Mouse (Mus musculus) myocyte (in vitro differentiated cells): Measurements from ENCODE around the gene 2210408I21Rik. TPM values are rescaled to one million over a fixed set of nuclear protein-coding genes. Genes with fewer than 3 reads are reported as not detected.

Experiments used
- H3K27me3 ChIP-seq: one replicate; pipeline ENCODE4 v1.6.1; 2011; ENCODE audit not compliant: control insufficient read depth, insufficient read depth, insufficient read length
- H3K36me3 ChIP-seq: one replicate; pipeline ENCODE4 v1.6.1; 2011; ENCODE audit not compliant: control insufficient read depth, insufficient read depth
- H3K4me2 ChIP-seq: one replicate; pipeline ENCODE4 v1.6.1; 2011; ENCODE audit warnings: low read depth, control low read depth
- H3K4me3 ChIP-seq: one replicate; pipeline ENCODE4 v1.5.1; 2011; ENCODE audit warnings: mild to moderate bottlenecking, control low read depth, moderate library complexity
- H3K79me2 ChIP-seq: one replicate; pipeline ENCODE4 v1.6.1; 2011; ENCODE audit not compliant: control insufficient read depth, insufficient read depth
- H3ac ChIP-seq: one replicate; pipeline ENCODE4 v1.6.1; 2011; ENCODE audit not compliant: control insufficient read depth, insufficient read length
- CEBPB ChIP-seq: IDR thresholded peaks from 2 replicates; pipeline ENCODE4 v1.6.1; 2011; ENCODE audit warnings: mild to moderate bottlenecking, moderate library complexity; ENCODE audit not compliant: poor library complexity, insufficient read depth, severe bottlenecking
- E2F4 ChIP-seq: IDR thresholded peaks from one replicate; pipeline ENCODE4 v1.6.1; 2011; ENCODE audit warnings: mild to moderate bottlenecking, control low read depth, moderate library complexity; ENCODE audit not compliant: insufficient read depth
- MAX ChIP-seq: IDR thresholded peaks from one replicate; pipeline ENCODE4 v1.6.1; 2011; ENCODE audit warnings: low read depth, mild to moderate bottlenecking, control low read depth
- MYOD1 ChIP-seq, 3 experiments: IDR thresholded peaks; one replicate each; pipeline ENCODE4 v1.6.1; 2011; ENCODE audit warnings: control low read depth in 2 of 3, low read depth in 2 of 3, mild to moderate bottlenecking in 2 of 3, moderate library complexity in 1 of 3; ENCODE audit not compliant: insufficient read length in 2 of 3, control insufficient read depth in 1 of 3
- MYOG ChIP-seq, 3 experiments: IDR thresholded peaks; one replicate each; pipeline ENCODE4 v1.6.1; 2011; ENCODE audit warnings: control low read depth in 2 of 3, low read depth in 2 of 3, mild to moderate bottlenecking in 2 of 3; ENCODE audit not compliant: insufficient read length in 2 of 3, control insufficient read depth in 1 of 3, insufficient read depth in 1 of 3
- POLR2A ChIP-seq: IDR thresholded peaks from one replicate; pipeline ENCODE4 v1.6.1; 2011; ENCODE audit warnings: low read depth, mild to moderate bottlenecking, control low read depth, moderate library complexity; ENCODE audit not compliant: insufficient read length
- POLR2AphosphoS2 ChIP-seq: IDR thresholded peaks from one replicate; pipeline ENCODE4 v1.6.1; 2011; ENCODE audit warnings: low read depth, control low read depth; ENCODE audit not compliant: insufficient read length
- REST ChIP-seq: IDR thresholded peaks from one replicate; pipeline ENCODE4 v1.6.1; 2011; ENCODE audit warnings: mild to moderate bottlenecking, control low read depth, moderate library complexity; ENCODE audit not compliant: insufficient read depth, insufficient read length
- SRF ChIP-seq: IDR thresholded peaks from one replicate; pipeline ENCODE4 v1.6.1; 2011; ENCODE audit warnings: low read depth; ENCODE audit not compliant: control insufficient read depth, insufficient read length
- TCF12 ChIP-seq: IDR thresholded peaks from one replicate; pipeline ENCODE4 v1.6.1; 2011; ENCODE audit warnings: mild to moderate bottlenecking, control low read depth; ENCODE audit not compliant: poor library complexity, insufficient read depth, severe bottlenecking
- TCF3 ChIP-seq: IDR thresholded peaks from one replicate; pipeline ENCODE4 v1.6.1; 2011; ENCODE audit warnings: low read depth, control low read depth; ENCODE audit not compliant: insufficient read length
- USF1 ChIP-seq: IDR thresholded peaks from one replicate; pipeline ENCODE4 v1.6.1; 2011; ENCODE audit warnings: low read depth, mild to moderate bottlenecking, control low read depth, moderate library complexity
- polyA plus RNA-seq: library from polyadenylated mRNA; unstranded; fragments of >200 nt; fragmentation: generic; extraction: Trizol; gene quantifications from one replicate; pipeline ENCODE4 v1.2.1, GENCODE M21; 2012; ENCODE audit warnings: missing spikeins

Gene 2210408I21Rik
- polyA plus RNA-seq, 1 experiment: 1.7 TPM

DNA sequence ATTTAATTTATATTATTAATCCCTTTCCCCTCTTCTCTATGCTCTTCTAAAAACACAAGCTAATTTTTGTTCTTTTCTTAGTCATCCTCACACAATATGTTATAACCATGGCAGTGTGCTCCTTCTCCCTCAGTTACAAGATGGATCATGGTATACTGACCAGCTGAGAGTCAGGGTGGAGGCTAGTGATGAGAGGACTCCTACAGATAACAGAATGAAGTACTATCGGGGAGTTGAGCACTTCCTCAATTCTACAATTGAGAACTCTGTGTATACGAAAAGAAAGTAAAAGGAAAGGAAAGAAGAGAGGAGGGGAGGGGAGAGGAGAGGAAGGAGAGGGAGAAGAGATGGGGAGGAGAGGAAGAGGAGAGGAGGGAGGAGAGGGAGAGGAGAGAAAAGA is 206.8 kb downstream of the 2210408I21Rik start:
- no peaks in the 10 kb centered on the region for H3K79me2 ChIP-seq
- no peak overlapping the region for H3K4me3 ChIP-seq
- H3K27me3 ChIP-seq: no peaks in the 10 kb centered on the region
- H3ac ChIP-seq: no peak overlapping the region
- no peaks in the 10 kb centered on the region for H3K36me3 ChIP-seq
- TF ChIP-seq MAX: no peak
- TF ChIP-seq MYOD1 (IDR thresholded peaks at IDR 0.05; ENCODE audit: control insufficient read depth in 1 of 3, insufficient read length in 2 of 3, low read depth in 2 of 3): no peak
- TF ChIP-seq TCF12: no peak
- TF ChIP-seq SRF: no peak
- TF ChIP-seq E2F4: no peak
- TF ChIP-seq USF1: no peak
- TF ChIP-seq POLR2A: no peak
- no peak for TF ChIP-seq REST
- TF ChIP-seq CEBPB: no peak
- no peak for TF ChIP-seq MYOG (IDR thresholded peaks at IDR 0.05; ENCODE audit: control insufficient read depth in 1 of 3, insufficient read depth in 1 of 3, insufficient read length in 2 of 3, low read depth in 2 of 3)
- TF ChIP-seq TCF3: no peak
- TF ChIP-seq POLR2AphosphoS2: no peak
- no peak overlapping the region for H3K4me2 ChIP-seq

DNA sequence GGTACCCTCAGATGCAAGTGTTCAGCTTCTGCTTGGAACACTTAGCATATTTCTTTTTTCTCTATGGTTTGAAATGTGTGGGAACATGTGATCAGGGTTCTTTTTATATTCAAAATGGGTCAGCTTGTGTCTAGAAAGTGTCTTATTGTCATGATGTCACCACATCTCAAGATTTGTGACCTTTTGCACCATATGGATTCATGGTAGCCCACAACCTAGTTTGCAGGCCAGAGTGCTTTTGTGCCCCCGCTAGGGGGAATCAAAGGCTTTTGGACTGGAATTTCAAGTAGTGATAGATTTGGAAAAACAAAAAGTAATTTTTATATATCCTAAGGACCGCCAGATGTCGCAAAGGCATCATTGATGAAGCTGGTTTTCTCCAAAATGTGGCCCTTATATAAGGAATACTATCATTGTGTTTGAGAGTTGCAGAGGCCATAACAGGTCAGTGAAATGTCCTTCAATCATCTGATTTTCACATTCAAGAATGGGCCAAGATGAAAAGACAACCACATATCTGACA is 250.2 kb downstream of the 2210408I21Rik start:
- TF ChIP-seq CEBPB: no peak
- no peak for TF ChIP-seq MYOD1 (IDR thresholded peaks at IDR 0.05; ENCODE audit: control insufficient read depth in 1 of 3, insufficient read length in 2 of 3, low read depth in 2 of 3)
- TF ChIP-seq E2F4: no peak
- TF ChIP-seq USF1: no peak
- TF ChIP-seq TCF12: no peak
- TF ChIP-seq POLR2AphosphoS2: no peak
- TF ChIP-seq SRF: no peak
- no peak for TF ChIP-seq POLR2A
- no peak for TF ChIP-seq TCF3
- TF ChIP-seq MYOG (IDR thresholded peaks at IDR 0.05; ENCODE audit: control insufficient read depth in 1 of 3, insufficient read depth in 1 of 3, insufficient read length in 2 of 3, low read depth in 2 of 3): no peak
- TF ChIP-seq REST: no peak
- no peak for TF ChIP-seq MAX
- H3ac ChIP-seq: no peak overlapping the region
- H3K4me2 ChIP-seq: no peak overlapping the region

DNA sequence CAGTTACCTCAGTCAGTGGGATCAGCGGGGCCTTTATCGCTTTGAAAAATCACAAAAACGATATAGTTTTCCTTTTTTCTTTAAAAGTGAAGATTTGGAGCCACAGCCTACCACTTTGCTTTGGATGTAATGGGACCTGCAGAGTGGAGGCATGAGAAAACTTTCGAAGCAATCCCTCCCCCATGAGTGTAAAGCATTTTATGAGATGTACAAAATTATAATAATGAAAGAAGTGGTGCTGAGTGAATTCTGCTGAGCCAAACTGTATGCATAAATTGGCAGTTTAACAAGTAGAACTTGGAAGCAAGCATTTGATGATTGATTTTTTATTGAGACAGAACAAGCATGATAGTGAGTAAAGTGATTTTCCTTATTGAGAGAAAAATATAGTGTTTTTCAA is 250.7 kb downstream of the 2210408I21Rik start:
- Histone ChIP-seq H3K79me2 (no peaks in the 10 kb centered on the region), H3K36me3 (no peaks in the 10 kb centered on the region), H3ac (no peak overlapping the region), H3K27me3 (no peaks in the 10 kb centered on the region), H3K4me2 (no peak overlapping the region), H3K4me3 (no peak overlapping the region)
- TF ChIP-seq REST (no peak), POLR2A (no peak), USF1 (no peak), POLR2AphosphoS2 (no peak), MAX (no peak), TCF12 (no peak), MYOD1 (IDR thresholded peaks at IDR 0.05; ENCODE audit: control insufficient read depth in 1 of 3, insufficient read length in 2 of 3, low read depth in 2 of 3) (no peak), TCF3 (no peak), CEBPB (no peak), SRF (no peak), MYOG (IDR thresholded peaks at IDR 0.05; ENCODE audit: control insufficient read depth in 1 of 3, insufficient read depth in 1 of 3, insufficient read length in 2 of 3, low read depth in 2 of 3) (no peak)

More for the DNA sequence above, 250.2 kb downstream of the 2210408I21Rik start:
- H3K79me2 ChIP-seq: no peaks in the 10 kb centered on the region
- H3K27me3 ChIP-seq: no peaks in the 10 kb centered on the region
- H3K36me3 ChIP-seq: no peaks in the 10 kb centered on the region
- no peak overlapping the region for H3K4me3 ChIP-seq

DNA sequence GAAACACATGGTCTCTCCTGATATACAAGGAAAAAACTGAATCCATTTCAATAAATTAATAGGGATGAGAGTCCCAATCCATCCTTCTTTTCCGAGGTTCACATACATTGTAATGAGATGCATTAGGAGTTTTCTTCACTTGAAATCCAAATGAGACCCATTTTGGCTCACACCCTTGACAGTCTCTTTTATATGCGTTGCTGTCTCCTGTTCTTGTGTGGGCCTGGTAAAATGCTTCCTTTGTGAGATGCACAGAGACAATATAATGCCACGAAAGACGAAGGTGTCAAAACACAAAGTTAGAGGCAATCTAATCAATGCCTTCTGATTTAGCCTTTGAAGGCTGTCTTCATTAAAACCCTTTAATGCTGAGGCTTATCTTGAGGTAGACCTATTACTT is 252.8 kb downstream of the 2210408I21Rik start:
- H3K36me3 ChIP-seq: no peaks in the 10 kb centered on the region
- no peaks in the 10 kb centered on the region for H3K79me2 ChIP-seq
- TF ChIP-seq REST (no peak), MAX (no peak), E2F4 (no peak), TCF12 (no peak), SRF (no peak), TCF3 (no peak), MYOD1 (IDR thresholded peaks at IDR 0.05; ENCODE audit: control insufficient read depth in 1 of 3, insufficient read length in 2 of 3, low read depth in 2 of 3) (no peak), MYOG (IDR thresholded peaks at IDR 0.05; ENCODE audit: control insufficient read depth in 1 of 3, insufficient read depth in 1 of 3, insufficient read length in 2 of 3, low read depth in 2 of 3) (no peak), POLR2AphosphoS2 (no peak), POLR2A (no peak), CEBPB (no peak), USF1 (no peak)
- no peak overlapping the region for H3K4me3 ChIP-seq
- H3K27me3 ChIP-seq: no peaks in the 10 kb centered on the region
- H3K4me2 ChIP-seq: no peak overlapping the region
- H3ac ChIP-seq: no peak overlapping the region
